Mouse (Mus musculus) olfactory bulb, adult 2 months (tissue): Measurements from ENCODE around the gene Tmem201.

Experiments
- CTCF ChIP-seq: fragments of 200-500 bp; IDR thresholded peaks from 2 replicates; pipeline ENCODE4 v1.5.1; 2012; ENCODE audit warnings: low read depth, mild to moderate bottlenecking, low read length, moderate library complexity; ENCODE audit not compliant: insufficient read depth
- POLR2A ChIP-seq: fragments of 200-500 bp; IDR thresholded peaks from 2 replicates; pipeline ENCODE4 v1.6.1; 2012; ENCODE audit warnings: mild to moderate bottlenecking, low read depth, low read length, moderate library complexity; ENCODE audit not compliant: insufficient read depth

DNA sequence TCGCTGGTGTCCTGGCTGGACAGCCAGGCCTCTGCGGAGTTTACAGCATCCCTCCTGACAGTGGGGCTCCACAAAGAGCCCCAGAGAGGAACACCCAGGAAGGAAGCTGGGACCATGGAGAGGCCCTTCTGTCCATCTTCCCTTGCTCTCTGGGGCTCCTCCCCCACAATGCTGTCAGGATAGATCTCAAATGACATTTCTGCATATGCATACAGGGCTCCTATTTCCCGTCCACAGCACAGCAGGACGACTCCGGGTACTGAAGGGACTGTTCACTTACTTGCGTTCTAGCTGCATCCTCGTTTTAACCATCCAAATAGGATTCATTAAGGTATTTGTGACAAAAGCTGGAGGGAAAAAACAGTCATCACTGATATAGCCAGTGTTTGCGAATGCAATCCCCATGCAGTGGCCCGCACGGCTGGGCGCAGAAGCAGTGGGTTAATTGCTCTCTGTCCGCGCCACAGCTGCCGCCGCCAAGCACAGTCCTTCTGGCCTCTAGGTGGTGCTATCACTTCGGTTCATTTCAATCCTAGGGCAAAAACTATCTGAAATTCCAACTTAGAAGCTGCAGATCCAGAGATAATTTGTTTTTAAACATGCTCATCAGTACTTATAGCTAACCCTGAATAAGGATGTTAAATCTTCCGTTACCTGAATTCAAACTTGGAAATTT lies 14.4 kb upstream of the Tmem201 start:
- peak; percentile 74 for TF ChIP-seq CTCF
- TF ChIP-seq POLR2A = no peak
